Mouse (Mus musculus): ENCODE results near the gene Sprtn. TPM values are rescaled to one million over a fixed set of nuclear protein-coding genes. Genes with fewer than 3 reads are reported as not detected.

The Sprtn gene
- total and polyA plus RNA-seq, 3 experiments: 16.0 to 26.5 (median 23.0) TPM

- peaks cover 45 to 94% of the 10 kb centered on the region in 2 experiments for H3K36me3 ChIP-seq (replicated peaks in 1 of 2; ENCODE audit: control insufficient read depth in 1 of 2, insufficient read depth in 1 of 2, low read length in 1 of 2)
- no peak for DNase-seq (ENCODE audit: extremely low read depth)
- no peaks in the 10 kb centered on the region; the same call in 1 of the 2 replicates for H3K79me2 ChIP-seq (replicated peaks; ENCODE audit: control insufficient read depth, extremely low read depth, insufficient read depth, poor library complexity, severe bottlenecking)
- dilution Hi-C loops (cut with MboI; ENCODE audit: extremely low pct_ligation_motif_present, extremely low pct_unique_long_range_greater_than_20kb, low sequenced_read_pairs): no loop called here
- no peak overlapping the region for H3K4me2 ChIP-seq (ENCODE audit: insufficient read depth, low read depth, poor library complexity, severe bottlenecking)
- TF ChIP-seq CTCF (conservative IDR thresholded peaks at IDR 0.05 in 1 of 2, IDR thresholded peaks at IDR 0.05 in 1 of 2; ENCODE audit: low read depth in 2 of 2, low read length in 2 of 2): no peak
- TF ChIP-seq USF2 (conservative IDR thresholded peaks at IDR 0.05; ENCODE audit: low read depth, low read length): no peak
- no peak for TF ChIP-seq IRF4 (IDR thresholded peaks at IDR 0.05; ENCODE audit: low read depth, low read length)
- TF ChIP-seq NRF1 (IDR thresholded peaks at IDR 0.05; ENCODE audit: low read depth, low read length): no peak
- TF ChIP-seq MAZ (IDR thresholded peaks at IDR 0.05; ENCODE audit: low read depth, low read length): no peak
- no peak for TF ChIP-seq UBTF (IDR thresholded peaks at IDR 0.05; ENCODE audit: low read depth, low read length)
- TF ChIP-seq TCF12 (IDR thresholded peaks at IDR 0.05; ENCODE audit: low read depth, low read length): no peak
- TF ChIP-seq PAX5 (IDR thresholded peaks at IDR 0.05; ENCODE audit: low read length): no peak
- TF ChIP-seq MAFK (IDR thresholded peaks at IDR 0.05; ENCODE audit: insufficient replicate concordance, low read length): no peak
- no peak for TF ChIP-seq POLR2AphosphoS2 (IDR thresholded peaks at IDR 0.05; ENCODE audit: low read depth, low read length)
- no peak for TF ChIP-seq ZNF384 (IDR thresholded peaks at IDR 0.05; ENCODE audit: low read depth, low read length)
- TF ChIP-seq NELFE (IDR thresholded peaks at IDR 0.05; ENCODE audit: low read depth, low read length): no peak
- TF ChIP-seq JUN (IDR thresholded peaks at IDR 0.05; ENCODE audit: insufficient read depth, low read depth, low read length): no peak
- in situ Hi-C loops (cut with MboI; ENCODE audit: low pct_ligation_motif_present, low pct_unique_long_range_greater_than_20kb, low sequenced_read_pairs): no loop called here
- H3K27ac ChIP-seq (ENCODE audit: insufficient read depth, low read depth): no peak overlapping the region
- H3K9me3 ChIP-seq (replicated peaks; ENCODE audit: low read length): peaks cover 4% of the 10 kb centered on the region
- no peak overlapping the region for H3K4me3 ChIP-seq (replicated peaks in 1 of 3; ENCODE audit: low read depth in 2 of 3, low read length in 2 of 3, poor library complexity in 1 of 3)
- H3K4me1 ChIP-seq (ENCODE audit: control insufficient read depth in 1 of 2, insufficient read depth in 2 of 2): peaks cover 0 to 6% of the 10 kb centered on the region in 2 experiments; a peak in 1 of 4 replicates
- no peaks in the 10 kb centered on the region for H3K27me3 ChIP-seq (replicated peaks)
- no peak overlapping the region for H3K9ac ChIP-seq (ENCODE audit: insufficient read depth, low read depth)
Observed at GRCm38 (mm10) chr8:124909936-124910335, 12.2 kb downstream of the Sprtn start.

- no peak for TF ChIP-seq HCFC1 (IDR thresholded peaks at IDR 0.05; ENCODE audit: low read depth, low read length)
- no peak for TF ChIP-seq JUND (conservative IDR thresholded peaks at IDR 0.05; ENCODE audit: low read depth, low read length)
- TF ChIP-seq SIN3A (IDR thresholded peaks at IDR 0.05; ENCODE audit: low read length): no peak
- TF ChIP-seq ZNF384 (IDR thresholded peaks at IDR 0.05; ENCODE audit: low read depth, low read length): no peak
- no peak for TF ChIP-seq E2F4 (IDR thresholded peaks at IDR 0.05; ENCODE audit: insufficient replicate concordance, low read depth, low read length)
- TF ChIP-seq TCF12 (IDR thresholded peaks at IDR 0.05; ENCODE audit: low read depth, low read length): no peak
- no peak for TF ChIP-seq NRF1 (IDR thresholded peaks at IDR 0.05; ENCODE audit: low read depth, low read length)
- TF ChIP-seq NELFE (IDR thresholded peaks at IDR 0.05; ENCODE audit: low read depth, low read length): no peak
- TF ChIP-seq USF1 (IDR thresholded peaks at IDR 0.05; ENCODE audit: low read depth, low read length): no peak
- DNase-seq (ENCODE audit: extremely low read depth): no peak
Observed at GRCm38 (mm10) chr8:124910349-124910748, 12.7 kb downstream of the Sprtn start.

More at GRCm38 (mm10) chr8:124910349-124910748, 12.7 kb downstream of the Sprtn start:
- dilution Hi-C loops (cut with MboI; ENCODE audit: extremely low pct_ligation_motif_present, extremely low pct_unique_long_range_greater_than_20kb, low sequenced_read_pairs): no loop called here
- peaks cover 43 to 94% of the 10 kb centered on the region in 2 experiments for H3K36me3 ChIP-seq (replicated peaks in 1 of 2; ENCODE audit: control insufficient read depth in 1 of 2, insufficient read depth in 1 of 2, low read length in 1 of 2)
- H3K9me3 ChIP-seq (replicated peaks; ENCODE audit: low read length): peaks cover 4% of the 10 kb centered on the region
- peaks cover 0 to 3% of the 10 kb centered on the region in 2 experiments; a peak in 1 of 4 replicates for H3K4me1 ChIP-seq (ENCODE audit: control insufficient read depth in 1 of 2, insufficient read depth in 2 of 2)
- no peak overlapping the region for H3K27ac ChIP-seq (ENCODE audit: insufficient read depth, low read depth)
- H3K4me2 ChIP-seq (ENCODE audit: insufficient read depth, low read depth, poor library complexity, severe bottlenecking): no peak overlapping the region
- in situ Hi-C loops (cut with MboI; ENCODE audit: low pct_ligation_motif_present, low pct_unique_long_range_greater_than_20kb, low sequenced_read_pairs): no loop called here
- H3K9ac ChIP-seq (ENCODE audit: insufficient read depth, low read depth): no peak overlapping the region
- H3K79me2 ChIP-seq (replicated peaks; ENCODE audit: control insufficient read depth, extremely low read depth, insufficient read depth, poor library complexity, severe bottlenecking): no peaks in the 10 kb centered on the region; the same call in 1 of the 2 replicates
- H3K27me3 ChIP-seq (replicated peaks): no peaks in the 10 kb centered on the region
- H3K4me3 ChIP-seq (replicated peaks in 1 of 3; ENCODE audit: low read depth in 2 of 3, low read length in 2 of 3, poor library complexity in 1 of 3): no peak overlapping the region
